Mouse (Mus musculus) forelimb bud, embryonic 11.5 days (tissue): ENCODE measurements around the gene Scaf4.
A peak's percentile ranks its signal among the peaks of the same experiment; 100 is the strongest.

ENCODE experiments used
- DNase-seq: peaks from one replicate; pipeline ENCODE4 v3.0.0-alpha.2; 2012; ENCODE audit warnings: low read depth, low spot score

The Scaf4 gene

GRCm38 (mm10) chr16:90202140-90202539 is 82.2 kb downstream of the Scaf4 start:
- DNase-seq: no peak

GRCm38 (mm10) chr16:90199174-90199573 is 85.1 kb downstream of the Scaf4 start:
- DNase-seq: no peak

GRCm38 (mm10) chr16:90198626-90199025 is 85.7 kb downstream of the Scaf4 start:
- DNase-seq: no peak

DNA sequence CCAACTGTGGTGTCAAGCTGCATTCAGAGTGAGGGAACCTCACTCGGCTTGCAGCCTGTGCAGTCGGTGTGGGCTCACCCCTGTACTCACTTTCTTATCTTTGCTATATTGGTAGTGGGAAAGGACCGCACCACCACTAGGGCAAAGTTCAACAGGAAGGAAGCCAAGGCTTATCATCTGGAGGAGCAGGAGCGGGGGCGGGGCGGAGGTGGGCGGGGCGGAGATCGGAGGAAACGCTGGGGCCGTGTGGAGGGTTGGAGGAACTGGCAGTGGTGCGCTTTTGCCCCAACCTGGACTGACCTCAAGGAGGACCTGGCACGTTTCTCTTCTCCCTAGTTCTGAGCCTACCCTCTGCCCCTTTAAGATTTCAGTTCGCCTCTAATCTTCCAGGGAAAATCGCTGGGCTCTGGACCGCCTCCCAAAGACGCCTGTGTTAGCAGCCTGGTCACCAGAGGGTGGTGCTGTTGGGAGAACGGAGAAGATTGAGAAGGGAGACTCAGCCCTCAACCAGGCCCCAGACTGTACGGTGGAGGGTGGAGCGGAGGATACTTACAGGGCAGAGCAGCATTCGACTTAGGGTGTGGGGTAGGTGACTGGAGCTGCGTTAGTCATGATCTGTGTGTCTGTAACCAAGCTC is 86.8 kb downstream of the Scaf4 start:
- DNase-seq: peak; percentile 70

DNA sequence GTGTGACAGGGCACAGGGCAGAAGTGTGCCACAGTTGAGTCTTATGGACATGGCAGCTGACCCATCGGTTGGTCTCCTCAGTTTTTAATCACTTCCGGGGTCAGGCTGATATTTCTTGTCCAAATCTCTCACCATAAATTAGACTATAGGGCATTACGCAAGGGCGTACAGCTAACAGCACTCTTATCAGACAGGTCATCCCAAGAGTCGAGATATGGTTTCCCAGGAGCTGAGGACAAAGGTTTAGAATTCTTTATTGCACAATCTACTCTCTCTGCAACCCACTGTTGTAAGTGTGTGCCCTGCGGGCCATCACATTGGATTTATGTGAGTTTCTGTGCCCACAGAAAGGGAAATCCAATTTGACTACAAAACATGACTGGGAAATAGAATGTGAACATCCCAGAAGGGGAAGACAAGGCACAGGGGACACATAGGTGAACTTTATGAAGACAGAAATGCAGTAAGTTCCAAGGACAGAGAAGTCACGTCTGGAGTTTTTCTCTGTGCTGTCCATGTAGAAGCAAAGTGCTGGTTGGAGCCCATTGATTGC is 87.5 kb downstream of the Scaf4 start:
- no peak for DNase-seq

DNA sequence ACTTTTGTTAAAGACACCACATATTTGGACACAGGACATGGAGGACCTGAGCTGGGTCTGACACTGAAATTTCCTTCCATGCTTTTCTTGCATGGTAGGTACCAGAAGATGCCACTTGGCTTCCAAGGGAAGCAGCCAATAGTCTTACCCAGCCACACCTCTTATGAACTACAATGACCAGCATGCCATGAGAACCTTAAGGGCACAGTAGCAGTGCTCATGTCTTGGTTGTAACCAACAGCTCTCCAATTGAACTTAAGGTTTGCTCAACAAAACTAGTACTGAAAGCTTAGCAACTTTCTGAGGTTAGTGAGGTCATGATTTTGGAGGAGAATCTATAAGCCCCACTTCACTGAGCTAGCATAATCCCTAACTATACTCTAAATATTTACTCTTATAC is 90.6 kb downstream of the Scaf4 start:
- no peak for DNase-seq

- no peak for DNase-seq
Observed at GRCm38 (mm10) chr16:90191289-90191688, 93.0 kb downstream of the Scaf4 start.

GRCm38 (mm10) chr16:90187453-90187852 is 96.8 kb downstream of the Scaf4 start:
- peak; percentile 44 for DNase-seq

- DNase-seq: peak; percentile 73
Observed at GRCm38 (mm10) chr16:90185928-90186588, 98.2 kb downstream of the Scaf4 start.

- no peak for DNase-seq
Observed at GRCm38 (mm10) chr16:90184135-90184534, 100.2 kb downstream of the Scaf4 start.

GRCm38 (mm10) chr16:90181673-90182072 is 102.6 kb downstream of the Scaf4 start:
- no peak for DNase-seq

GRCm38 (mm10) chr16:90180975-90181374 is 103.3 kb downstream of the Scaf4 start:
- no peak for DNase-seq

GRCm38 (mm10) chr16:90179892-90180291 is 104.4 kb downstream of the Scaf4 start:
- no peak for DNase-seq

- no peak for DNase-seq
Observed at GRCm38 (mm10) chr16:90178404-90178803, 105.9 kb downstream of the Scaf4 start.

DNA sequence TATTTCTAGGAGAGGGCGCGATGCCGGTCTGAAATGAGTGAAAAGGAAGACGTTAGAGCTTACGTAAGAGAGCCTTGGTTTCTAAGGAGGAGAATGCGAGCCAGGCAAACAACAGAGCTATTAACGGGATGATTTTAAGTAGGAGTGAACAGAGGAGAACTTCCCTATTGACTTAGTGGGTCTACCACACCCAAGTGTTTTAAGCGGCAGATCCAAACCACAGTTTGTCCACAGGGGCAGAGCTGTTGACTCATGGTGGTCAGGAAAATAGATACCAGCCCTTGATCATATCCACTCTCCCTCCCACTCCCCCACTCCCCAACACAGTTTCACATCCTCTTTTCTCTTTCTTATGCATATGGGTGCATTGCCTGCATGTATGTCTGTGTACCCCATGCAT is 106.9 kb downstream of the Scaf4 start:
- DNase-seq: no peak

- DNase-seq: no peak
Observed at GRCm38 (mm10) chr16:90176472-90176871, 107.8 kb downstream of the Scaf4 start.
